Mouse (Mus musculus): ENCODE measurements around the gene Heatr4. TPM values are rescaled to one million over a fixed set of nuclear protein-coding genes. Genes with fewer than 3 reads are reported as not detected.

Heatr4 gene
- total and polyA plus RNA-seq, 3 experiments, result 0.03 TPM; not detected in 2

- Histone ChIP-seq H3K36me3 (ENCODE audit: control insufficient read depth in 1 of 2, insufficient read depth in 2 of 2, low read length in 2 of 2) (no peaks in the 10 kb centered on the region), H3K4me1 (ENCODE audit: control insufficient read depth in 1 of 2, insufficient read depth in 2 of 2, low read length in 2 of 2) (no peaks in the 10 kb centered on the region), H3K27me3 (ENCODE audit: control insufficient read depth in 1 of 2, insufficient read depth in 2 of 2, low read length in 2 of 2) (peaks cover 0 to 5% of the 10 kb centered on the region in 2 experiments; a peak in 2 of 4 replicates), H3K27ac (ENCODE audit: control insufficient read depth, low read depth, low read length) (no peak overlapping the region), H3K9ac (ENCODE audit: control insufficient read depth, low read depth, low read length, poor library complexity, severe bottlenecking) (no peak overlapping the region), H3K79me2 (ENCODE audit: control insufficient read depth, insufficient read depth, low read length, poor library complexity) (no peaks in the 10 kb centered on the region), H3K9me3 (replicated peaks; ENCODE audit: insufficient read depth, low read length) (no peaks in the 10 kb centered on the region), H3K4me3 (ENCODE audit: control insufficient read depth in 1 of 2, insufficient read depth in 1 of 2, low read depth in 2 of 2, low read length in 2 of 2) (no peak overlapping the region; a peak in 1 of 4 replicates)
- TF ChIP-seq MEF2A (IDR thresholded peaks at IDR 0.05; ENCODE audit: extremely low read depth, insufficient replicate concordance, low read depth, low read length, poor library complexity, severe bottlenecking), result no peak
- no peak for TF ChIP-seq POLR2AphosphoS5 (IDR thresholded peaks at IDR 0.05; ENCODE audit: borderline replicate concordance, low read depth, low read length)
- no peak for TF ChIP-seq ZKSCAN1 (IDR thresholded peaks at IDR 0.05; ENCODE audit: low read depth, low read length)
- TF ChIP-seq EP300 (IDR thresholded peaks at IDR 0.05; ENCODE audit: low read depth in 1 of 2, low read length in 2 of 2), result no peak
- no peak for TF ChIP-seq MAZ (IDR thresholded peaks at IDR 0.05; ENCODE audit: low read depth, low read length)
- no peak for TF ChIP-seq TBP (IDR thresholded peaks at IDR 0.05; ENCODE audit: low read depth, low read length)
- TF ChIP-seq TCF12 (IDR thresholded peaks at IDR 0.05; ENCODE audit: low read depth, low read length), result no peak
- no peak for TF ChIP-seq KAT2A (conservative IDR thresholded peaks at IDR 0.05; ENCODE audit: low read depth, low read length)
- no peak for TF ChIP-seq ZC3H11A (IDR thresholded peaks at IDR 0.05; ENCODE audit: low read depth, low read length)
- no peak for TF ChIP-seq POLR2AphosphoS2 (IDR thresholded peaks at IDR 0.05; ENCODE audit: low read length)
- TF ChIP-seq CHD2 (IDR thresholded peaks at IDR 0.05; ENCODE audit: low read length), result no peak
- no peak for TF ChIP-seq E2F4 (IDR thresholded peaks at IDR 0.05; ENCODE audit: borderline replicate concordance, low read depth, low read length)
- no peak for TF ChIP-seq ELF1 (IDR thresholded peaks at IDR 0.05; ENCODE audit: low read depth, low read length)
- TF ChIP-seq GABPA (IDR thresholded peaks at IDR 0.05; ENCODE audit: low read depth, low read length), result no peak
- no peak for DNase-seq (ENCODE audit: low read depth, low spot score)
These were observed 24.1 kb upstream of the Heatr4 start for GRCm38 (mm10) chr12:84008729-84009128.

GRCm38 (mm10) chr12:84008251-84008650 is 23.6 kb upstream of the Heatr4 start:
- Histone ChIP-seq H3K4me3 (ENCODE audit: control insufficient read depth in 1 of 2, insufficient read depth in 1 of 2, low read depth in 2 of 2, low read length in 2 of 2) (no peak overlapping the region), H3K27ac (ENCODE audit: control insufficient read depth, low read depth, low read length) (no peak overlapping the region), H3K79me2 (ENCODE audit: control insufficient read depth, insufficient read depth, low read length, poor library complexity) (no peaks in the 10 kb centered on the region), H3K9me3 (replicated peaks; ENCODE audit: insufficient read depth, low read length) (no peaks in the 10 kb centered on the region), H3K36me3 (ENCODE audit: control insufficient read depth in 1 of 2, insufficient read depth in 2 of 2, low read length in 2 of 2) (no peaks in the 10 kb centered on the region), H3K27me3 (ENCODE audit: control insufficient read depth in 1 of 2, insufficient read depth in 2 of 2, low read length in 2 of 2) (peaks cover 0 to 5% of the 10 kb centered on the region in 2 experiments; a peak in 2 of 4 replicates), H3K9ac (ENCODE audit: control insufficient read depth, low read depth, low read length, poor library complexity, severe bottlenecking) (no peak overlapping the region), H3K4me1 (ENCODE audit: control insufficient read depth in 1 of 2, insufficient read depth in 2 of 2, low read length in 2 of 2) (no peaks in the 10 kb centered on the region; a peak in 1 of 4 replicates)
- no peak for TF ChIP-seq CHD2 (IDR thresholded peaks at IDR 0.05; ENCODE audit: low read length)
- no peak for TF ChIP-seq MAFK (IDR thresholded peaks at IDR 0.05; ENCODE audit: borderline replicate concordance, low read depth, low read length)
- TF ChIP-seq USF1 (IDR thresholded peaks at IDR 0.05; ENCODE audit: low read depth, low read length), result no peak
- no peak for TF ChIP-seq SMC3 (IDR thresholded peaks at IDR 0.05; ENCODE audit: low read depth, low read length)
- TF ChIP-seq TAL1 (IDR thresholded peaks at IDR 0.05; ENCODE audit: low read length), result no peak
- no peak for TF ChIP-seq ELF1 (IDR thresholded peaks at IDR 0.05; ENCODE audit: low read depth, low read length)
- no peak for TF ChIP-seq MAZ (IDR thresholded peaks at IDR 0.05; ENCODE audit: low read depth, low read length)
- TF ChIP-seq E2F4 (IDR thresholded peaks at IDR 0.05; ENCODE audit: borderline replicate concordance, low read depth, low read length), result no peak
- TF ChIP-seq TCF12 (IDR thresholded peaks at IDR 0.05; ENCODE audit: low read depth, low read length), result no peak
- TF ChIP-seq HCFC1 (IDR thresholded peaks at IDR 0.05; ENCODE audit: low read depth, low read length), result no peak
- TF ChIP-seq POLR2AphosphoS2 (IDR thresholded peaks at IDR 0.05; ENCODE audit: low read length), result no peak
- no peak for TF ChIP-seq TBP (IDR thresholded peaks at IDR 0.05; ENCODE audit: low read depth, low read length)
- TF ChIP-seq MYB (IDR thresholded peaks at IDR 0.05; ENCODE audit: low read depth, low read length), result no peak
- TF ChIP-seq SIN3A (IDR thresholded peaks at IDR 0.05; ENCODE audit: low read length), result no peak
- TF ChIP-seq CTCF (IDR thresholded peaks at IDR 0.05 in 2 of 3, conservative IDR thresholded peaks at IDR 0.05 in 1 of 3; ENCODE audit: control insufficient read depth in 1 of 3, insufficient read depth in 1 of 3, low read depth in 2 of 3, low read length in 3 of 3, poor library complexity in 1 of 3, severe bottlenecking in 1 of 3), result no peak
- TF ChIP-seq POLR2AphosphoS5 (IDR thresholded peaks at IDR 0.05; ENCODE audit: borderline replicate concordance, low read depth, low read length), result no peak
- TF ChIP-seq GATA1 (IDR thresholded peaks at IDR 0.05; ENCODE audit: low read depth, low read length), result no peak
- no peak for TF ChIP-seq RAD21 (IDR thresholded peaks at IDR 0.05; ENCODE audit: low read depth, low read length)
- TF ChIP-seq ETS1 (IDR thresholded peaks at IDR 0.05; ENCODE audit: low read depth, low read length), result no peak
- no peak for DNase-seq (ENCODE audit: low read depth, low spot score)

Data from MEL (cell line).